Mouse (Mus musculus): ENCODE measurements around the gene Fancg. TPM values are rescaled to one million over a fixed set of nuclear protein-coding genes. Genes with fewer than 3 reads are reported as not detected.

Fancg gene
- polyA plus RNA-seq, 2 experiments = 20.4 to 31.3 TPM

GRCm38 (mm10) chr4:42955200-42955599, 55.1 kb downstream of the Fancg start:
- Histone ChIP-seq H3K4me2 (replicated peaks; ENCODE audit: low read depth, low read length, severe bottlenecking) (no peak overlapping the region), H3K9me3 (ENCODE audit: control insufficient read depth, low read length) (no peaks in the 10 kb centered on the region), H3K4me1 (ENCODE audit: control insufficient read depth, insufficient read depth, low read length) (peaks cover 6% of the 10 kb centered on the region), H3K4me3 (replicated peaks; ENCODE audit: low read length) (no peak overlapping the region), H3K27me3 (ENCODE audit: control insufficient read depth, insufficient read depth, low read length) (no peaks in the 10 kb centered on the region), H3K27ac (replicated peaks; ENCODE audit: low read depth, low read length) (no peak overlapping the region), H3K36me3 (ENCODE audit: control insufficient read depth, insufficient read depth, low read length) (peaks cover 18% of the 10 kb centered on the region; the same call in 1 of the 2 replicates), H3K9ac (ENCODE audit: low read depth, low read length, severe bottlenecking) (no peak overlapping the region)
- WGBS = 85% methylated on average over 3 of the region's 3 CpGs
- ATAC-seq (ENCODE audit: low FRiP score, low read depth) (no peak), DNase-seq (ENCODE audit: low spot score) (no peak)
- no peak for TF ChIP-seq POLR2A (IDR thresholded peaks at IDR 0.05; ENCODE audit: borderline replicate concordance, extremely low read depth, insufficient read depth, insufficient read length)

GRCm38 (mm10) chr4:42954297-42954696, 56.0 kb downstream of the Fancg start:
- no peaks in the 10 kb centered on the region for H3K27me3 ChIP-seq (ENCODE audit: control insufficient read depth, insufficient read depth, low read length)
- DNase-seq (ENCODE audit: low spot score) (peak; percentile 85), ATAC-seq (ENCODE audit: low FRiP score, low read depth) (no peak)
- peaks cover 18% of the 10 kb centered on the region; the same call in 1 of the 2 replicates for H3K36me3 ChIP-seq (ENCODE audit: control insufficient read depth, insufficient read depth, low read length)
- H3K27ac ChIP-seq (replicated peaks; ENCODE audit: low read depth, low read length) = no peak overlapping the region
- peaks cover 6% of the 10 kb centered on the region for H3K4me1 ChIP-seq (ENCODE audit: control insufficient read depth, insufficient read depth, low read length)
- TF ChIP-seq POLR2A (IDR thresholded peaks at IDR 0.05; ENCODE audit: borderline replicate concordance, extremely low read depth, insufficient read depth, insufficient read length) = no peak
- no peak overlapping the region for H3K4me2 ChIP-seq (replicated peaks; ENCODE audit: low read depth, low read length, severe bottlenecking)
- 14% methylated on average over 10 of the region's 10 CpGs for WGBS
- H3K4me3 ChIP-seq (replicated peaks; ENCODE audit: low read length) = no peak overlapping the region
- no peak overlapping the region for H3K9ac ChIP-seq (ENCODE audit: low read depth, low read length, severe bottlenecking)
- no peaks in the 10 kb centered on the region for H3K9me3 ChIP-seq (ENCODE audit: control insufficient read depth, low read length)

DNA sequence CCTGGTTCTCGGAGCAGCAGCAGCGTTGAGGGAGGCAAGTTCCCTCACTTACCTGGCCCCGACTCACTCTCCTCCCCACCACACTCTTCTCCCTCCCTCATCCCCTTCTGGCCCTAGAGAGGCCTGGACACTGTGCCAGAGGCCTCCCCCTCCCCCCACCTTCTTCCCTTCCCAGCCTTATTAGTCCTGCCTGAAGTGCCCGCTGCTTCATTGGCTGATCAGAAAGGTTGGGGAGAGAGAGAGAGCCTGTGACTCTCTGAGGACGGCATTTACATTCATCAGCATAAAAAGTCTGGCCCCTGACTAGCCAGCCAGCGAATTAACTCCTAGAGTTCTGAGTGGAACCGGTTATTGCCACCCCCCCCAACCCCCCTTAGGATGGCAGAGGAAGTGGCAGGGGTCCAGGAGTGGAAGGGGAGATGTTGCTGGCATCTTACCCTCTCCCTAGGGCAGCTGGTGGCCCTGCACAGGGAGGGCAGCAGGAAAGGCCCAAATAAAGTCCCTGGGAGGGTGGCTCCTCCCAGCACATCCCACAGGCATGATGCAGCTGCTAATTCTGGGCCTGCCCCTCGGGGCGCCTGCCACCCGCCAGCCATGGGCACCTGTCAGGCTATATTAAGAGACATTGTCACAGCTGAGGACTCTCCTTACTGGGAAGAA, 56.7 kb downstream of the Fancg start:
- Histone ChIP-seq H3K27me3 (ENCODE audit: control insufficient read depth, insufficient read depth, low read length) (no peaks in the 10 kb centered on the region), H3K9me3 (ENCODE audit: control insufficient read depth, low read length) (no peaks in the 10 kb centered on the region), H3K9ac (ENCODE audit: low read depth, low read length, severe bottlenecking) (no peak overlapping the region), H3K36me3 (ENCODE audit: control insufficient read depth, insufficient read depth, low read length) (peaks cover 18% of the 10 kb centered on the region; the same call in 1 of the 2 replicates), H3K27ac (replicated peaks; ENCODE audit: low read depth, low read length) (peak overlapping the region; percentile 38; the same call in 1 of the 2 replicates), H3K4me2 (replicated peaks; ENCODE audit: low read depth, low read length, severe bottlenecking) (0 out of 2 replicates have a peak overlapping the region, but pooled peaks have one; percentile 7), H3K4me1 (ENCODE audit: control insufficient read depth, insufficient read depth, low read length) (peaks cover 9% of the 10 kb centered on the region), H3K4me3 (replicated peaks; ENCODE audit: low read length) (no peak overlapping the region)
- no peak for TF ChIP-seq POLR2A (IDR thresholded peaks at IDR 0.05; ENCODE audit: borderline replicate concordance, extremely low read depth, insufficient read depth, insufficient read length)
- DNase-seq (ENCODE audit: low spot score) (peak; percentile 47), ATAC-seq (ENCODE audit: low FRiP score, low read depth) (no peak)
- 26% methylated on average over 10 of the region's 10 CpGs for WGBS

DNA sequence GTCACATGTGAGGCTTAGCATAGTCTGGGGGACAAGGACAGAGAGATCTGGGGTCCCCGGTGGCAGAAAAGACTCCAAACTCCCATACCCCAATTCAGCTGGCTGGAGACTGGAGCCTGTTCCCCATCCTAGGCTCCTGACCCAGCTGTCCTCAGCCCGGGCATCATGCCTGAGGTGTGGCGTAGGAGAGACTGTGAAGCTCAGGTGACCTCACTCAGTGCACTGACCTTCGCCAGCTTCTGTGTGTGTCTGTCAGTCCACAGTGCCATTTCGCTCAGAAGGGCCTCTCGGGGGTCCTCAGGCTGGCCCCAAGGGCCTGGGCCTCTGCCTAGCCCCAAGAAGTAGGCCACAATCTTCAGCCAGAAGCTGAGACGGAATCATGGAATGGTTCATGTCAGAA, 57.7 kb downstream of the Fancg start:
- WGBS = 84% methylated on average over 7 of the region's 7 CpGs
- ATAC-seq (ENCODE audit: low FRiP score, low read depth) (no peak), DNase-seq (ENCODE audit: low spot score) (no peak)
- Histone ChIP-seq H3K4me1 (ENCODE audit: control insufficient read depth, insufficient read depth, low read length) (peaks cover 9% of the 10 kb centered on the region), H3K36me3 (ENCODE audit: control insufficient read depth, insufficient read depth, low read length) (peaks cover 13% of the 10 kb centered on the region; the same call in 1 of the 2 replicates), H3K4me3 (replicated peaks; ENCODE audit: low read length) (no peak overlapping the region), H3K4me2 (replicated peaks; ENCODE audit: low read depth, low read length, severe bottlenecking) (no peak overlapping the region), H3K27ac (replicated peaks; ENCODE audit: low read depth, low read length) (no peak overlapping the region), H3K9ac (ENCODE audit: low read depth, low read length, severe bottlenecking) (no peak overlapping the region), H3K9me3 (ENCODE audit: control insufficient read depth, low read length) (no peaks in the 10 kb centered on the region), H3K27me3 (ENCODE audit: control insufficient read depth, insufficient read depth, low read length) (peaks cover 4% of the 10 kb centered on the region; the same call in 1 of the 2 replicates)
- no peak for TF ChIP-seq POLR2A (IDR thresholded peaks at IDR 0.05; ENCODE audit: borderline replicate concordance, extremely low read depth, insufficient read depth, insufficient read length)

Other genes starting within 250 kb of the Fancg start
- gene Ccl21a, start 236.5 kb downstream of the Fancg start, polyA plus RNA-seq (2012; rRNA removed) = 28.7 and 29.5 TPM in 2 replicates
- 60.6 and 72.6 TPM in 2 replicates for gene Ccl21a, start 236.5 kb downstream of the Fancg start, polyA plus RNA-seq (2014; fragmentation: Nextera tagmentation; extraction: Ambion mirVana)
- gene Fam205a1, start 156.6 kb downstream of the Fancg start, polyA plus RNA-seq (2012; rRNA removed) = not detected in 2 replicates
- 0.06 TPM in 2 replicates for gene Fam205a1, start 156.6 kb downstream of the Fancg start, polyA plus RNA-seq (2014; fragmentation: Nextera tagmentation; extraction: Ambion mirVana)
- gene Gm12394, start 153.7 kb downstream of the Fancg start, polyA plus RNA-seq (2012; rRNA removed) = 0.01 TPM in 1 of 2 replicates, not detected in the other
- 0.21 and 0.23 TPM in 2 replicates for gene Gm12394, start 153.7 kb downstream of the Fancg start, polyA plus RNA-seq (2014; fragmentation: Nextera tagmentation; extraction: Ambion mirVana)
- not detected in 2 replicates for gene Fam205c, start 136.3 kb downstream of the Fancg start, polyA plus RNA-seq (2012; rRNA removed)
- 0.55 TPM in 1 of 2 replicates, not detected in the other for gene Fam205c, start 136.3 kb downstream of the Fancg start, polyA plus RNA-seq (2014; fragmentation: Nextera tagmentation; extraction: Ambion mirVana)
- gene Phf24, start 93.8 kb downstream of the Fancg start, polyA plus RNA-seq (2012; rRNA removed) = 2.4 and 2.7 TPM in 2 replicates
- gene Phf24, start 93.8 kb downstream of the Fancg start, polyA plus RNA-seq (2014; fragmentation: Nextera tagmentation; extraction: Ambion mirVana) = 1.1 and 1.2 TPM in 2 replicates
- gene Dnajb5, start 60.7 kb downstream of the Fancg start, polyA plus RNA-seq (2012; rRNA removed) = 16.9 and 17.4 TPM in 2 replicates
- gene Dnajb5, start 60.7 kb downstream of the Fancg start, polyA plus RNA-seq (2014; fragmentation: Nextera tagmentation; extraction: Ambion mirVana) = 7.4 and 7.6 TPM in 2 replicates
- not detected in 2 replicates for gene 1700022I11Rik, start 40.9 kb downstream of the Fancg start, polyA plus RNA-seq (2012; rRNA removed)
- 0.45 and 0.48 TPM in 2 replicates for gene 1700022I11Rik, start 40.9 kb downstream of the Fancg start, polyA plus RNA-seq (2014; fragmentation: Nextera tagmentation; extraction: Ambion mirVana)
- 194 and 248 TPM in 2 replicates for gene Vcp, start 10.0 kb downstream of the Fancg start, polyA plus RNA-seq (2012; rRNA removed)
- gene Vcp, start 10.0 kb downstream of the Fancg start, polyA plus RNA-seq (2014; fragmentation: Nextera tagmentation; extraction: Ambion mirVana) = 468 and 501 TPM in 2 replicates
- gene Pigo, start 15.3 kb upstream of the Fancg start, polyA plus RNA-seq (2012; rRNA removed) = 33.4 and 44.3 TPM in 2 replicates
- gene Pigo, start 15.3 kb upstream of the Fancg start, polyA plus RNA-seq (2014; fragmentation: Nextera tagmentation; extraction: Ambion mirVana) = 17.6 and 22.1 TPM in 2 replicates
- 156 and 171 TPM in 2 replicates for gene Stoml2, start 21.2 kb upstream of the Fancg start, polyA plus RNA-seq (2012; rRNA removed)
- 316 and 318 TPM in 2 replicates for gene Stoml2, start 21.2 kb upstream of the Fancg start, polyA plus RNA-seq (2014; fragmentation: Nextera tagmentation; extraction: Ambion mirVana)
- 22.1 and 24.1 TPM in 2 replicates for gene Fam214b, start 35.7 kb upstream of the Fancg start, polyA plus RNA-seq (2012; rRNA removed)
- 9.5 and 11.6 TPM in 2 replicates for gene Fam214b, start 35.7 kb upstream of the Fancg start, polyA plus RNA-seq (2014; fragmentation: Nextera tagmentation; extraction: Ambion mirVana)
- gene Unc13b, start 48.4 kb upstream of the Fancg start, polyA plus RNA-seq (2012; rRNA removed) = 6.7 and 7.2 TPM in 2 replicates
- 2.4 and 2.5 TPM in 2 replicates for gene Unc13b, start 48.4 kb upstream of the Fancg start, polyA plus RNA-seq (2014; fragmentation: Nextera tagmentation; extraction: Ambion mirVana)